8 mouse cellular contexts compared by ENCODE assay signal in genomic region chr13:64152241-64152669, GRCm38 (mm10). TPM values are rescaled to one million over a fixed set of nuclear protein-coding genes. Genes with fewer than 3 reads are reported as not detected.
A peak's percentile ranks its signal among the peaks of the same experiment; 100 is the strongest.
DNase-seq lines count a peak whose midpoint lies in the region; ATAC-seq and TF ChIP-seq lines count a peak whose summit lies in the region.

No protein-coding gene starts in this region.

- H3K9ac ChIP-seq in heart, embryonic 14.5 days (ENCODE audit: low read length): peak overlapping the region; percentile 91
- H3K9ac ChIP-seq in liver, embryonic 16.5 days (ENCODE audit: low read depth, low read length): peak overlapping the region; percentile 91
- H3K9ac ChIP-seq in neural tube, embryonic 12.5 days: peak overlapping the region; percentile 75
- peak overlapping the region; percentile 75 for H3K9ac ChIP-seq in stomach, postnatal 0 days (ENCODE audit: low read length)

- peak; percentile 84 for DNase-seq in CD4-positive helper T cell, adult 2 months (ENCODE audit: low read depth, low spot score)
- DNase-seq in brain, embryonic 14.5 days (ENCODE audit: low read depth): peak; percentile 85
- peak; percentile 92 for DNase-seq in kidney, postnatal 14 days
- DNase-seq in stomach, postnatal 0 days (ENCODE audit: low spot score): peak; percentile 92

- peak overlapping the region; percentile 81 to 91 for H3K4me3 ChIP-seq in heart, embryonic 14.5 days (ENCODE audit: control insufficient read depth in 1 of 2, insufficient read depth in 1 of 2, low read depth in 1 of 2, low read length in 2 of 2)
- peak overlapping the region; percentile 96 for H3K4me3 ChIP-seq in liver, embryonic 16.5 days (ENCODE audit: low read depth, low read length)
- peak overlapping the region; percentile 90 for H3K4me3 ChIP-seq in neural tube, embryonic 12.5 days
- peak overlapping the region; percentile 82 for H3K4me3 ChIP-seq in stomach, postnatal 0 days (ENCODE audit: low read depth, low read length)

- no peaks in the 10 kb centered on the region for H3K9me3 ChIP-seq in heart, embryonic 14.5 days (ENCODE audit: control insufficient read depth, low read length)
- no peaks in the 10 kb centered on the region for H3K9me3 ChIP-seq in liver, embryonic 16.5 days (replicated peaks; ENCODE audit: control insufficient read depth, low read length)
- no peaks in the 10 kb centered on the region for H3K9me3 ChIP-seq in neural tube, embryonic 12.5 days
- no peaks in the 10 kb centered on the region for H3K9me3 ChIP-seq in stomach, postnatal 0 days (ENCODE audit: control insufficient read depth, low read length)

- H3K27ac ChIP-seq in heart, embryonic 14.5 days (replicated peaks in 1 of 2; ENCODE audit: control insufficient read depth in 1 of 2, insufficient read depth in 1 of 2, low read depth in 2 of 2, low read length in 2 of 2): peak overlapping the region; percentile 93 to 95
- H3K27ac ChIP-seq in liver, embryonic 16.5 days (ENCODE audit: low read length): peak overlapping the region; percentile 97
- peak overlapping the region; percentile 72; the same call in 1 of the 2 replicates for H3K27ac ChIP-seq in neural tube, embryonic 12.5 days
- H3K27ac ChIP-seq in stomach, postnatal 0 days (replicated peaks): peak overlapping the region; percentile 87

- 0 out of 2 replicates have a peak, but pooled peaks have one; percentile 24 for TF ChIP-seq POLR2A in brain, embryonic 14.5 days (IDR thresholded peaks at IDR 0.05; ENCODE audit: borderline replicate concordance, extremely low read depth, insufficient read depth, insufficient read length, poor library complexity, severe bottlenecking)

- TF ChIP-seq CTCF in brain, embryonic 14.5 days (IDR thresholded peaks at IDR 0.05; ENCODE audit: borderline replicate concordance, extremely low read depth, insufficient read depth, insufficient read length): no peak
- TF ChIP-seq CTCF in stomach, postnatal 0 days (IDR thresholded peaks at IDR 0.05; ENCODE audit: low read depth): no peak

- under 1% methylated on average over 39 of the region's 42 CpGs for WGBS in heart, embryonic 14.5 days
- WGBS in liver, embryonic 16.5 days (ENCODE audit: insufficient replicate concordance): 1% methylated on average over 37 of the region's 42 CpGs
- under 1% methylated on average over 27 of the region's 42 CpGs for WGBS in neural tube, embryonic 12.5 days
- WGBS in stomach, postnatal 0 days: under 1% methylated on average over 41 of the region's 42 CpGs

- no peaks in the 10 kb centered on the region for H3K27me3 ChIP-seq in heart, embryonic 14.5 days (ENCODE audit: control insufficient read depth, insufficient read depth, low read length)
- H3K27me3 ChIP-seq in liver, embryonic 16.5 days (ENCODE audit: control insufficient read depth, insufficient read depth, low read depth, low read length): no peaks in the 10 kb centered on the region
- no peaks in the 10 kb centered on the region for H3K27me3 ChIP-seq in neural tube, embryonic 12.5 days (replicated peaks)
- no peaks in the 10 kb centered on the region for H3K27me3 ChIP-seq in stomach, postnatal 0 days (ENCODE audit: control insufficient read depth, insufficient read depth, low read length)

- H3K4me2 ChIP-seq in heart, embryonic 14.5 days (ENCODE audit: low read length): peak overlapping the region; percentile 94
- H3K4me2 ChIP-seq in liver, embryonic 16.5 days (ENCODE audit: low read depth, low read length): peak overlapping the region; percentile 96
- H3K4me2 ChIP-seq in neural tube, embryonic 12.5 days (replicated peaks): peak overlapping the region; percentile 93
- H3K4me2 ChIP-seq in stomach, postnatal 0 days (replicated peaks; ENCODE audit: low read depth): peak overlapping the region; percentile 97

- H3K4me1 ChIP-seq in heart, embryonic 14.5 days (ENCODE audit: control insufficient read depth in 2 of 2, insufficient read depth in 2 of 2, low read length in 2 of 2): peaks cover 8 to 42% of the 10 kb centered on the region in 2 experiments
- peaks cover 26% of the 10 kb centered on the region for H3K4me1 ChIP-seq in liver, embryonic 16.5 days (ENCODE audit: control insufficient read depth, low read depth, low read length)
- H3K4me1 ChIP-seq in neural tube, embryonic 12.5 days: peaks cover 20% of the 10 kb centered on the region; the same call in 1 of the 2 replicates
- H3K4me1 ChIP-seq in stomach, postnatal 0 days (replicated peaks; ENCODE audit: control insufficient read depth, insufficient read depth): no peaks in the 10 kb centered on the region

- no peak for TF ChIP-seq EP300 in stomach, postnatal 0 days (optimal IDR thresholded peaks at IDR 0.05)

- ATAC-seq in erythroid progenitor cell, adult 5-6 weeks (replicated peaks; ENCODE audit: low FRiP score, poor library complexity, severe bottlenecking): peak; percentile 67
- peak; percentile 7 for ATAC-seq in heart, embryonic 14.5 days (ENCODE audit: insufficient number of reproducible peaks, insufficient read depth, low FRiP score, low read depth)
- peak; percentile 27 for ATAC-seq in liver, embryonic 16.5 days (ENCODE audit: low read depth)
- peak; percentile 43 for ATAC-seq in neural tube, embryonic 12.5 days (ENCODE audit: low FRiP score, low read depth)
- ATAC-seq in stomach, postnatal 0 days (ENCODE audit: low FRiP score, low TSS enrichment): peak; percentile 23

- H3K36me3 ChIP-seq in heart, embryonic 14.5 days (ENCODE audit: control insufficient read depth, insufficient read depth, low read length): no peaks in the 10 kb centered on the region
- no peaks in the 10 kb centered on the region for H3K36me3 ChIP-seq in liver, embryonic 16.5 days (ENCODE audit: control insufficient read depth, insufficient read depth)
- H3K36me3 ChIP-seq in neural tube, embryonic 12.5 days: no peaks in the 10 kb centered on the region
- no peaks in the 10 kb centered on the region for H3K36me3 ChIP-seq in stomach, postnatal 0 days (ENCODE audit: control insufficient read depth, insufficient read depth, low read length)

RNA-seq across cellular contexts. Expression of gene Zfp367, which starts 0.7 kb away (rescaled TPM):
- polyA plus RNA-seq in brain, embryonic 14.5 days (2012; rRNA removed): 8.5 and 9.3 TPM in 2 replicates
- 71.0 and 93.5 TPM in 2 replicates for total RNA-seq in erythroid progenitor cell, adult 5-6 weeks (2015; ENCODE audit: low replicate concordance)
- 103 and 120 TPM in 2 replicates for total RNA-seq in erythroid progenitor cell, adult 5-6 weeks (2017; ENCODE audit: low replicate concordance)
- polyA plus RNA-seq in heart, embryonic 14.5 days (2014; fragmentation: Nextera tagmentation; extraction: Ambion mirVana): 28.1 and 30.2 TPM in 2 replicates
- 18.1 and 18.6 TPM in 2 replicates for polyA plus RNA-seq in liver, embryonic 16.5 days (2015; fragmentation: Nextera tagmentation; extraction: Ambion mirVana)
- polyA plus RNA-seq in neural tube, embryonic 12.5 days (2016; fragmentation: Nextera tagmentation; extraction: Ambion mirVana): 10.7 and 11.4 TPM in 2 replicates
- 10.9 and 12.3 TPM in 2 replicates for polyA plus RNA-seq in stomach, postnatal 0 days (2015; fragmentation: Nextera tagmentation; extraction: Ambion mirVana)

RNA-seq across cellular contexts. Expression of gene Habp4, which starts 9.4 kb away (rescaled TPM):
- 26.5 and 36.3 TPM in 2 replicates for polyA plus RNA-seq in brain, embryonic 14.5 days (2012; rRNA removed)
- 11.5 and 15.9 TPM in 2 replicates for total RNA-seq in erythroid progenitor cell, adult 5-6 weeks (2015; ENCODE audit: low replicate concordance)
- 7.3 and 10.7 TPM in 2 replicates for total RNA-seq in erythroid progenitor cell, adult 5-6 weeks (2017; ENCODE audit: low replicate concordance)
- 70.9 and 72.4 TPM in 2 replicates for polyA plus RNA-seq in heart, embryonic 14.5 days (2014; fragmentation: Nextera tagmentation; extraction: Ambion mirVana)
- polyA plus RNA-seq in liver, embryonic 16.5 days (2015; fragmentation: Nextera tagmentation; extraction: Ambion mirVana): 8.4 and 10.3 TPM in 2 replicates
- 41.0 and 45.2 TPM in 2 replicates for polyA plus RNA-seq in neural tube, embryonic 12.5 days (2016; fragmentation: Nextera tagmentation; extraction: Ambion mirVana)
- 11.9 and 13.2 TPM in 2 replicates for polyA plus RNA-seq in stomach, postnatal 0 days (2015; fragmentation: Nextera tagmentation; extraction: Ambion mirVana)

RNA-seq across cellular contexts. Expression of gene Slc35d2, which starts 23.1 kb away (rescaled TPM):
- 0.95 and 1.2 TPM in 2 replicates for polyA plus RNA-seq in brain, embryonic 14.5 days (2012; rRNA removed)
- total RNA-seq in erythroid progenitor cell, adult 5-6 weeks (2015; ENCODE audit: low replicate concordance): 2.5 and 10.5 TPM in 2 replicates
- total RNA-seq in erythroid progenitor cell, adult 5-6 weeks (2017; ENCODE audit: low replicate concordance): 0.26 and 4.8 TPM in 2 replicates
- polyA plus RNA-seq in heart, embryonic 14.5 days (2014; fragmentation: Nextera tagmentation; extraction: Ambion mirVana): 6.1 and 7.7 TPM in 2 replicates
- 8.7 and 9.0 TPM in 2 replicates for polyA plus RNA-seq in liver, embryonic 16.5 days (2015; fragmentation: Nextera tagmentation; extraction: Ambion mirVana)
- polyA plus RNA-seq in neural tube, embryonic 12.5 days (2016; fragmentation: Nextera tagmentation; extraction: Ambion mirVana): 4.0 and 4.2 TPM in 2 replicates
- polyA plus RNA-seq in stomach, postnatal 0 days (2015; fragmentation: Nextera tagmentation; extraction: Ambion mirVana): 7.9 and 9.5 TPM in 2 replicates

Comparison
In these comparisons a context has a peak if more than half of its experiments do, and no peak if none do; other contexts are left out.
1. Peak in every context shown above with its lines: DNase-seq, ATAC-seq, H3K4me3 ChIP-seq and H3K27ac ChIP-seq.
2. ATAC-seq: peak in every context shown above with its lines; median percentile 67 in erythroid progenitor cell, adult 5-6 weeks; 43 in neural tube, embryonic 12.5 days; 27 in liver, embryonic 16.5 days; 23 in stomach, postnatal 0 days; 7 in heart, embryonic 14.5 days.